Mouse (Mus musculus) 3134 (cell line): ENCODE results near the gene Gm5108.

Experiments
- DNase-seq: peaks from one replicate; pipeline ENCODE4 v3.0.0-alpha.2; 2011; ENCODE audit warnings: low spot score; ENCODE audit not compliant: insufficient read length; ENCODE audit errors: extremely low read depth

Gm5108 gene

GRCm38 (mm10) chr5:68012618-68013017 lies 71.1 kb downstream of the Gm5108 start:
- peak; percentile 3 for DNase-seq

- DNase-seq, result no peak
Observed at GRCm38 (mm10) chr5:68020870-68021269, 79.4 kb downstream of the Gm5108 start.
